Mouse (Mus musculus): ENCODE measurements around the gene Pcca.

Gene Pcca

GRCm38 (mm10) chr14:122881699-122882098 is 347.6 kb downstream of the Pcca start:
- H3K27me3 ChIP-seq (ENCODE audit: control insufficient read depth, insufficient read depth, low read length, poor library complexity, severe bottlenecking) = no peaks in the 10 kb centered on the region
- 0 out of 2 replicates have a peak, but pooled peaks cover 2% of the 10 kb centered on the region for H3K36me3 ChIP-seq (ENCODE audit: control insufficient read depth, insufficient read depth, low read length, poor library complexity, severe bottlenecking)
- no peak for DNase-seq (ENCODE audit: low read depth, low spot score)

DNA sequence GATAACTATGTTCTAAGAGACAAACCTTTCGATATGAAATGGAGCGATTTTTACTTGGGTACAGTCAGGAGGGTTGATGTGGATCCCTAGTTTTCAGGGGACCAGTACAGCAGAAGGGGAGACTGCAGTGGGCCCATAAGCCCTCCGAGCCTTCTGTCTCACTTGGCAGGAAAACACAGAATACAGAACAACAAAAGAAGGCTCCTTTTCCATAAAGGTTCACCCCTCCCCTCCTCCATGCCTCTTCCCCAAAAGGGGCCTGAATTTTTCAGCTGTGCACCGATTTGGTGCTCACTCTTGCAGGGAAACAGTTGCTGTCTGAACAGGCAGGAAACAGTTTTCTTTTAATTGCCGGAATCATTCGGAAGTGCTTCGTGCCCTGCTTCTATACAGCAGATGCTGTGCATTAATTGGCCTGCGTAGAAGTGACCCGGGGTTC is 348.1 kb downstream of the Pcca start:
- Histone ChIP-seq H3K27me3 (ENCODE audit: control insufficient read depth, insufficient read depth, low read length, poor library complexity, severe bottlenecking) (no peaks in the 10 kb centered on the region), H3K36me3 (ENCODE audit: control insufficient read depth, insufficient read depth, low read length, poor library complexity, severe bottlenecking) (no peaks in the 10 kb centered on the region)
- DNase-seq (ENCODE audit: low read depth, low spot score) = no peak

DNA sequence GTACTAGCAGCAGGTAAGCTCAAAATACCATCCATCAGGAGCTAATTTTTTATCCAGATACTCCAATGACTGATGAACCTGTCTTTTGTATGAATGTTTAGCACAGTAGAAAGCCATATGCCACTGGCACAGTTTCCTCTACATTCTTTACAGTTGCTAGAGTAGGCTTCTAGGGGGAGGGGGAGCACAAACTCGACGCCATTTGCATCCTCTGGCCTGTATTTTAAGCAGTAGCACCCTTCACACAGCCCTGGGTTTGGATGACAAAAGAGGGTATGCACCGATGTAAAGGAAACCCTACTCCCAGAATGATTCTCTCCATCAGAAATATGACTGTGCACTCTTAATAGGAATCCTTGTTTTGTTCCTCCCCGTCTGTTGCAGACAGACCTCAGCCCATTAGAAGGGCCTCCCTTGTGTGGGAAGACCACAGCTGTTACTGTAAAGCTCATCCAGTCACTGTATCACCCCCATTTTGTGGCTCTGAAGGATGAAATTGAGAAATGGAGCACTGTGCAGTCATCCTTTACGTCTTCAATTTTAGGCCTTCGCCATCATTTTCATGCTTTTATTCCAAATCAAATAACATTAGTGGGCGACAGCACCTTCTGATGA is 348.8 kb downstream of the Pcca start:
- no peak for DNase-seq (ENCODE audit: low read depth, low spot score)
- no peaks in the 10 kb centered on the region for H3K36me3 ChIP-seq (ENCODE audit: control insufficient read depth, insufficient read depth, low read length, poor library complexity, severe bottlenecking)
- no peaks in the 10 kb centered on the region for H3K27me3 ChIP-seq (ENCODE audit: control insufficient read depth, insufficient read depth, low read length, poor library complexity, severe bottlenecking)

DNA sequence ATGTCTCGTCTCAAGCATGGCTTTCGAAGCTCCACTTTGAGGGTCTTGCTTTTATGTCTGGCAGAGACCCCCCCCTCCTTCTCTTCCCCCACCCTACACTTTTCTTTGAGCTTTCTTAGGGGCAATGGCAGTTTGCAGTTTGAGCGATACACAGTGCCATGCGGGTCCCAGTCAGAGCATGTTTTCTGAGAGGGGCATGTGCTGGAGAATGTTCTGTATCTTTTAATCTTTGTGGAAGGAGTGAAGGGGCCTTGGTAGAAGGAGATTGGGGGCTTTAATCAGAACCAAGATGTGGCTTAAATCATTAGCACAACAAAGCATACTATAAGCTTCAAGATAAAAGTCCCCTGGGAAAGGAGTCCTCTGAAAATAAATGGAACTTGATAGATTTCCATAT is 349.3 kb downstream of the Pcca start:
- no peak for DNase-seq (ENCODE audit: low read depth, low spot score)
- Histone ChIP-seq H3K36me3 (ENCODE audit: control insufficient read depth, insufficient read depth, low read length, poor library complexity, severe bottlenecking) (no peaks in the 10 kb centered on the region), H3K27me3 (ENCODE audit: control insufficient read depth, insufficient read depth, low read length, poor library complexity, severe bottlenecking) (no peaks in the 10 kb centered on the region)

DNA sequence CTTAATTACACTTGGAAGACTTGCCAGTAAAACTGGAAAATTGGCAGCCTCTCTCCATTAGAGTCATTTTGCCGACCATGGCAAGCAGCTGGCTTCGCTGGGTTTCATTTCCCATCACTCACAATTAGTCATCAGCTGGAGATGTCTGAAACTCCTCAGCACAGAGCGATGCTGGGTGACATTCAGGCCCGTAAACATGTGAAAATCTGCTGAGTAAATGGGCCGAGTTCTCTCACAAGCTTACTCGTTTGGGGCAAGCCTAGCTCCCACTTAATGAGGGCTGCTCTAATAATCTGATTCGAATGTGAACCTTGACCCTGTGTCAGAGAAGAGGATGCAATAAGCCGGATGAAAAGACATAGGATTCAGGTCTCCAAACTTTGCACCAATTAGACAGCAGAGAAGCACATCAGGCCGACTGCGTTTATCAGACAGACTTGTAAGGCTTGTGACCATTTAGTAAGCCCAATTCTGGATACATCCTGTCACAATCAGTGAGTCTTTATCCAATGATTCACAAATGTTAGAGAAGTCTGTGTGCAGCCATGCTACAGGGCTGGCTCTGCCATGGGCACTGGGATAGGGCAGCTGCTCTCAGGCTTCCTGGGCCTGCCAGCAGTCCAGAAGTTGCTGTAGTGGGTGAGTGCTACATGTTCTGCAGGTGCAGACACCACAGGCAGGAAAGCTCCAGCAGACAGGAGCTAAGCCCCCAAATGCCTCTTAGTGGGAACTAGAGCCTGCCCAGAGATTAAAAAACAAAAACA is 349.9 kb downstream of the Pcca start:
- Histone ChIP-seq H3K27me3 (ENCODE audit: control insufficient read depth, insufficient read depth, low read length, poor library complexity, severe bottlenecking) (no peaks in the 10 kb centered on the region), H3K36me3 (ENCODE audit: control insufficient read depth, insufficient read depth, low read length, poor library complexity, severe bottlenecking) (peaks cover under 1% of the 10 kb centered on the region; the same call in 1 of the 2 replicates)
- no peak for DNase-seq (ENCODE audit: low read depth, low spot score)

DNA sequence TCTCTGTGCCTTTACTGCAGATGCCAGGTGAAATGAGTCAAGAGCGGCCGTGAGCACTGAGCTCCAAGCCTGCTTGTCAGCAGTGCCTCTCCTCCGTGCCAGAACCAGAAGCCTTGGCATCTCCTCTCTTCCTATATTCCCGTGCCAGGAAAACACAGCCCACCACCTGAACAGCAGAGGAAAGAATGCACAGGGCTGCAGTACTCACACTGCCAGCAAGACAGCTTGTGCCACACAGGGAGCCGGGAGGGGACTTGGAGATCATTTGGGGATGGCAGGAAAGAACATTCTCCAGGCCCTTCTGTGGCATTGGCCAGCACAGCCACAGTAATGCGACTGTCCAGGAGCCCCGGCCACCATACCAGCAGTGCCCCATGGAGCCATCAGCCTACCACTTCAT is 351.8 kb downstream of the Pcca start:
- no peak for DNase-seq (ENCODE audit: low read depth, low spot score)
- Histone ChIP-seq H3K36me3 (ENCODE audit: control insufficient read depth, insufficient read depth, low read length, poor library complexity, severe bottlenecking) (peaks cover 2% of the 10 kb centered on the region; the same call in 1 of the 2 replicates), H3K27me3 (ENCODE audit: control insufficient read depth, insufficient read depth, low read length, poor library complexity, severe bottlenecking) (no peaks in the 10 kb centered on the region)

DNA sequence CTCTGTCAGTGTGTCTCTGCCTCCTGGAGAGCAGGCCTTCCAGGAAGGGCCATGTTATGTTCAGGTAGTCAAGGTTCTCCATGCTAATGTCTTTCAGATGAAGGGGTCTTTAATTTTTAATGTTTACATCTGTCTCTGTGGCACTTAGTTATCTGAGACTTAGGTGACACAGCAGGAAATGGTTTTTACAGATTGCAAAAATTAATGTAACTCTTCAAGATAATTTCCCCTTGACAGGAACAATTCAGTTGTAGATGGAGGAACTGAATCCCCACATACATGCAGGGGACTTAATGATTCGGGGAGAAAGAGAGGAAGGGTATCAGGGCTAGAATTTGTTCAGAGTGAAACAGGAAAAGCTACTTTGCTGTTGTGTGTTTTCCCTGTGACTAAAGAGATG is 353.2 kb downstream of the Pcca start:
- Histone ChIP-seq H3K36me3 (ENCODE audit: control insufficient read depth, insufficient read depth, low read length, poor library complexity, severe bottlenecking) (peaks cover 2% of the 10 kb centered on the region; the same call in 1 of the 2 replicates), H3K27me3 (ENCODE audit: control insufficient read depth, insufficient read depth, low read length, poor library complexity, severe bottlenecking) (no peaks in the 10 kb centered on the region)
- DNase-seq (ENCODE audit: low read depth, low spot score) = no peak

- DNase-seq (ENCODE audit: low read depth, low spot score) = no peak
- Histone ChIP-seq H3K27me3 (ENCODE audit: control insufficient read depth, insufficient read depth, low read length, poor library complexity, severe bottlenecking) (no peaks in the 10 kb centered on the region), H3K36me3 (ENCODE audit: control insufficient read depth, insufficient read depth, low read length, poor library complexity, severe bottlenecking) (peaks cover 2% of the 10 kb centered on the region; the same call in 1 of the 2 replicates)
Measured at GRCm38 (mm10) chr14:122887702-122888479, 353.8 kb downstream of the Pcca start.

GRCm38 (mm10) chr14:122888480-122888872 is 354.4 kb downstream of the Pcca start:
- Histone ChIP-seq H3K36me3 (ENCODE audit: control insufficient read depth, insufficient read depth, low read length, poor library complexity, severe bottlenecking) (peaks cover 2% of the 10 kb centered on the region; the same call in 1 of the 2 replicates), H3K27me3 (ENCODE audit: control insufficient read depth, insufficient read depth, low read length, poor library complexity, severe bottlenecking) (no peaks in the 10 kb centered on the region)
- no peak for DNase-seq (ENCODE audit: low read depth, low spot score)

DNA sequence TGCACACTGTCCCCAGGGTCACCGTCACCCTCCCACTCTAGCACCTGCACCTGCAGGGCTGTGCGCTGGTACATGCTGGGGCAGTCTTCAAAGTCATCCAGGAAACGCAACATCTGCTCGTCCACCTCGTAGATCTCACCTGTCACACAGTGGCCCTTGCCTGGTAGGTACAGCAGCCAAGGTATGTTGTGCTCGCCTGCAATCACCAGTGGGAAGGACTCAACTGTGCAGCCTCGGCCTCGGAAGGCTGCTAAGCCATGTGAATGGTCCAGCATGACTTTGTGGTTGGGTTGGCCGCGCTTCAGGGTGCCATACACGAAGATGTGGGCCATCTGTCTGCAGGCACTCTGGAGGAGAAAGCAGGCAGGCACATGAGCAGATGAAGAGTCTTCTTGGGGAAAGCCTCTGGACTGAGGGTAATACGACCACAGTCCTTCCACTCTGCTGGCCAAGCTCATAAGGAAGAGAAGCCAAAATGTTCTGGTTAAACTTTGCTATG is 357.4 kb downstream of the Pcca start:
- peaks cover 2% of the 10 kb centered on the region; the same call in 1 of the 2 replicates for H3K36me3 ChIP-seq (ENCODE audit: control insufficient read depth, insufficient read depth, low read length, poor library complexity, severe bottlenecking)
- no peak for DNase-seq (ENCODE audit: low read depth, low spot score)

DNA sequence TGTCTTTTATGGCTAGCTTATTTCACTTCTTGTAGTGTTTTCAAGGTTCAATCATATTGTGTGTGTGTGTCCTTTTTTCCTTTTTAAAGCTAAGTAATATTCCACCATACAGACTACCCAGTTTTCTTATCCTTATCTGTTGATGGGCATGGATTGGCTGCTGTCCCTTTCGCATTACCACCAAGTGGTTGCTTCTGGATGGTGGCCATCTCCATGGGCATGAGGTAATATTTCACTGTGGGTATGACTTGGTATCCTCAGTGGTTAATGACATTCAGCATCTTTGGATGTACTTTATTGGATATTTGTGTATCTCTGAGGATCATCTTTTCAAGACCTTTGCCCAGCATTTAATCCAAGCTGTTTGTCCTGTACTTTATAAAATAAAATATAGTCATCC is 362.0 kb downstream of the Pcca start:
- no peak for DNase-seq (ENCODE audit: low read depth, low spot score)
- Histone ChIP-seq H3K36me3 (ENCODE audit: control insufficient read depth, insufficient read depth, low read length, poor library complexity, severe bottlenecking) (no peaks in the 10 kb centered on the region; the same call in 1 of the 2 replicates), H3K27me3 (ENCODE audit: control insufficient read depth, insufficient read depth, low read length, poor library complexity, severe bottlenecking) (no peaks in the 10 kb centered on the region)

More for the DNA sequence above, 357.4 kb downstream of the Pcca start:
- H3K27me3 ChIP-seq (ENCODE audit: control insufficient read depth, insufficient read depth, low read length, poor library complexity, severe bottlenecking) = no peaks in the 10 kb centered on the region

GRCm38 (mm10) chr14:122898550-122898949 is 364.4 kb downstream of the Pcca start:
- peak; percentile 19 for DNase-seq (ENCODE audit: low read depth, low spot score)
- H3K27me3 ChIP-seq (ENCODE audit: control insufficient read depth, insufficient read depth, low read length, poor library complexity, severe bottlenecking) = no peaks in the 10 kb centered on the region
- no peaks in the 10 kb centered on the region for H3K36me3 ChIP-seq (ENCODE audit: control insufficient read depth, insufficient read depth, low read length, poor library complexity, severe bottlenecking)

DNA sequence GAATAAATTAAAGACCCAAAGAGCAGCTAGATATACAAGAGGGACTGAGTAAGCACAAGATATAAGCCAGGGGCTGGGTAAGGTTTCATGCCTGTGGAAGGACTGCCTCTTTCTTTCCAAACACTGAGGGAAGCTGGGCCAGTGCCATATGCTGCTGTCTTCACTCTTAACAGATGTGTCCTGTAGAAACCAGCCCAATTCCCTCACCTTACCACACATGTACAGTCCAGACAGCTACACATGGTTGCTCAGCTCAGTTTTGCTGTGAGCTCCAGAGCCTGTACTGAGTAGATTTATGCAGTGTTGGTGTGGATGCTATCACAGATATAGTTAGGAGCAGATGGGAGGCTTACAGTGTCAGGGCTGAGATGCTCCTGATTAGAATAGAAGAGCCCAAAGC is 366.6 kb downstream of the Pcca start:
- peaks cover 2% of the 10 kb centered on the region; the same call in 1 of the 2 replicates for H3K36me3 ChIP-seq (ENCODE audit: control insufficient read depth, insufficient read depth, low read length, poor library complexity, severe bottlenecking)
- no peaks in the 10 kb centered on the region for H3K27me3 ChIP-seq (ENCODE audit: control insufficient read depth, insufficient read depth, low read length, poor library complexity, severe bottlenecking)
- no peak for DNase-seq (ENCODE audit: low read depth, low spot score)

DNA sequence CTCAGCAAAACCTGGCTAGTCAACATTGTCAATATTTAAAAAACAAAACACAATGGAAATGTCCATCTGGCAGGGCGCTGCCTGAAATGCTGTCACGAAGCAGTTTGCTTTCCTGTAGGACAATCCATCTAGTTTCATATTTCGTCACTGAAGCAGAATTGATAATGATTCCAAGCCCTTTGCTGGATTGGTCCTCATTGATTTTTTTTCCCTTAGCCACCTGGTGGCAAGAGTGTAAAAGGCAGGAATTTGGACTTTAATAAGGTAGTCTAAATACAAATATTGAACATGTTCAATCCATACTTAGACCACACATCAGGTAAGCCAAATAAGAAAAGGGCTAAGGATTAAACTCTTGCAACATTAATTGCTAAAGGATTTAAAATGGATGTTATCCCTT is 367.1 kb downstream of the Pcca start:
- H3K27me3 ChIP-seq (ENCODE audit: control insufficient read depth, insufficient read depth, low read length, poor library complexity, severe bottlenecking) = no peaks in the 10 kb centered on the region
- DNase-seq (ENCODE audit: low read depth, low spot score) = no peak
- peaks cover 2% of the 10 kb centered on the region; the same call in 1 of the 2 replicates for H3K36me3 ChIP-seq (ENCODE audit: control insufficient read depth, insufficient read depth, low read length, poor library complexity, severe bottlenecking)

Data from splenic B cell, adult 2 months (primary cell).